Mouse (Mus musculus) frontal cortex, postnatal 14 days (tissue): ENCODE measurements at regions not wholly inside any gene's neighbourhood (a gene's known extent, or its start where the extent isn't known, plus 50 kb on each side); places are given as distances from the start of the nearest gene placed in this dataset.
A peak's percentile ranks its signal among the peaks of the same experiment; 100 is the strongest.

ENCODE experiments used
- DNase-seq, 2 experiments: peaks; one replicate each; pipeline ENCODE4 v3.0.0; 2022; ENCODE audit warnings: low spot score in 2 of 2

DNA sequence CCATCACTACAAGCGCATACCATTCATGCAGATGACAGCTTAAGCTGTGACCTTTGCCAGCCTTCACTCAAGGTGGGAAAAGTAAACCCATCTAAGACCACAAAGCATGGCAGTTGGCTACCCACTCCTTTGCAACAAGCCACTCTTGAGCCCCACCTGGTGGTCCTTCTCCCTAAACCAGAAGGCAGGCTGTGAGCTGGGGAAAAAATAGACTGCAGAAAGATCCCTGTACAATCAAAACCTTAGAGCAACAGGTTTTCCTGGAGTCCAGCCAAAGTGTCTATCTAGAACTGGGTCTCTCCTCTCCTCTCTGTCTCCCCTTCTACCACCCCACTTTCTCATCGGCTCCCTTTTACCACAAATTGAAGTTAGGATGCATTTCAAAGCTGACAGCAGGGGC lies 407.2 kb downstream of the Pdcd6ip start:
- DNase-seq = peak; percentile 56 to 58

DNA sequence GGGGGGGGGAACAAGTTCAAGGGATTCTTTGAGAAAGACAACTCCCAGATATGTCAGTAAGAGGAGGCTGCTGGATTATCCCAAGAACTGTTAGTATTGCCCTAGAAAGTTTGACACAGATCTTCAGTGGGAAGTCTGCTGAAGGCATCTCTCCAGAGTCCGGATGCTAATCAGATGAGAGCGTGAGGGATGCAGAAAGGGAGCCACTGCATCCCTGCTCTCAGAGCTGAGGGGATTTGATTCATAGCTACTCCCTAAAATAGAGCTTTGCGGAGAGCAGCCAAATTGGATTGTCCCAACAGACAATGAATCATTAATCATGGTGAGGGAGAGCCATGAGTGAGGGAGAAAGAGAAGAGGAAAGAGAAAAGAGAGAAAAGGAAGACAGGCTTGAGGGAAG lies 408.2 kb downstream of the Pdcd6ip start:
- no peak for DNase-seq

DNA sequence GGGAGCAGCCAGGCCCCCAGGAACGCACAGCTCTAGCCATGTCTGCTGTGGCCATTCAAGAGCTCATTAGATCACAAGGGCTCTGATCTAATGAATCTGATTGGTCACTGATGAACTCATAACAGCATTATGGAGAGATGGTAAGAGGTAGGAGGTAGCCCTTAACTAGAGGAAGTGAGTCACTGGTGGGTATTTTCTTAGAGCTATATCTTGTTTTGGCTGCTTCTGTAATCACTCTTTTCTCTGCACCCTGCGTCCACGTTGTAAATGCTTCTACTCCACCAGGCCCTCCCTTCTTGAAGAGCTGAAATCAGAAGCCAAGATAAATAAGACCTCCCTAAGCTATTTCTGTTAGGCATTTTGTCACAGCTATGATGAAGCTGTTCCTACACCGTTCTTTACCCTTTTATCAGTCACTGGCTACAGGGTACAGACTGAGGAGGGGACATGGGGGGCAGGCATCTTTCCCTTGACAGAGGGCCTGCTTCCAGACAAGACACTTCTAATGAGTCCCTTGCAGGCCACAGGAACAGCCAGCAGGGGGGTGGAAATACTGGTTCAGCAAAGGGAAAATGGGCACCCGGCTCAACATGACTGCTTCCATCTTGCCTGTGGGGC lies 412.1 kb downstream of the Pdcd6ip start:
- DNase-seq = no peak

DNA sequence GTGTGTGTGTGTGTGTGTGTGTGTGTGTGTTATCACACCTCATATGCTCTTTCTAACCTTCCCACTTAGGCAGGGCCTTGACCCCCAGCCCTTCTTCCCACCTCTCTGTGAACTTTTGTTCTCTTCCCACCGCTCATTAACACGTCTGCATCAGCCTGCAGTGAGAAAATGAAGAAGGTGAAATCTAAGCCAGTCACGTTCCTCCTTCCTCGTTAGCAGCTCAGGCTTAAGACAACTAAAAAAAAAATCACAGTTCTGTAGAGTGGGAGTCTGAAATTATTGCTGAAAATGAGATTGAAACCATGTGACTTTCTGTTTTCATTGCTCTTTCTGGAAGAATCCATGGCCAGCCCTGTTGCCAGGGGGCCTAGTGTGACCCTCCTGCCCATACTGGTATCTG lies 420.7 kb downstream of the Pdcd6ip start:
- DNase-seq = no peak

DNA sequence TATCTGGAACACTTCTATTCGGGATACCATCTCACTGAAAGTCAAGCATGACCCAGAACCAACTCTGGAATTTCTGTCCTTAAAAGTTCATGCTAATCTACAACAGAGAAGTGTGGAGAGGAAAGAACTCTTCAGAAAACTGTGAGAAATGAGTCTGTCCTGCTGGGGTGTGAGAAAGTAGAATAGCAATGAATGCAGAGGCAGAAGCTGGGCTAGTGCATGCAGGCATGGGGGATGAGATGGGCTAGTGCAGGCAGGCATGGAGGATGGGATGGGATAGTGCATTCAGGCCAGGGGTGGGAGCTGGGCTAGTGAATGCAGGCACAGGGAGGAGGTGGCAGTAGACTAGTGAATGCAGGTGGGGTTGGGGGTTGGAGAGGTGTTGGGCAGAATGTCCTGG lies 424.8 kb downstream of the Pdcd6ip start:
- no peak for DNase-seq

DNA sequence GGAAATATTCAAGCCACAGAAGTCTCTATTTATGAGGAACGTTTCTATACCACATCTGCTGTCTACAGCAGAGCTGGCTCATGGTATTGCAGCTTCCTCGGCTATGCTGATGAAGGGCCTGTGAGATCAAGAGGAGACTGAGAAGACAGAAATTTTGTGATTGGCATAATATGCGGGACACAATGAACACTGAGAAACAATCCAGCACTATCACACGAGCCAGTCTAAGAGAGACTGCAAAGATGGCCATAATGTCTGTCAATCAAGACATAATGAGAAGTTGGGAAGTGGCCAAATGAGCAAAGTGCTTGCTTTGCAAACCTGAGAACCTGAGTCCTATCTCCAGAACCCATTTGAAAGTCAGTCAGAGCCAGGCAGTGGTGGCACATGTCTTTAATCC lies 437.5 kb downstream of the Pdcd6ip start:
- no peak for DNase-seq

DNA sequence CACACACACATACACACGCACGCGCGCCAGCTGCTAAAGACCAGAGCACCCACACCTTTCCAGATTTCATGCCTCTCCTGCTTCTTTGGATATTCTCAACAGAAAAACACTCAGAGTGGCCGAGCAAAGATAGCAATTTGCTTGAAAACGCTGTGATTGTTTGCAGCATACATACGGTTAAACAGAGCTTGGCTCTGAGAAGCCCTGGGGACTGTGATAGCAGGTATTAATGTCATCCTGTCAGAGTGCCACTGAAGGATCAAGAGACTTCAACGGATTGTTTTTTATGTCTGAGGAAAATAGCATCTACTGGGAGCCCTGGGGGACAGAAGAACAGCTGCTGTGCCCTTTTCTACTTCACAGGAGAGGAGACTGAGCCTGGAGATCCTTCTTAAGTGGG lies 440.4 kb downstream of the Pdcd6ip start:
- no peak for DNase-seq

DNA sequence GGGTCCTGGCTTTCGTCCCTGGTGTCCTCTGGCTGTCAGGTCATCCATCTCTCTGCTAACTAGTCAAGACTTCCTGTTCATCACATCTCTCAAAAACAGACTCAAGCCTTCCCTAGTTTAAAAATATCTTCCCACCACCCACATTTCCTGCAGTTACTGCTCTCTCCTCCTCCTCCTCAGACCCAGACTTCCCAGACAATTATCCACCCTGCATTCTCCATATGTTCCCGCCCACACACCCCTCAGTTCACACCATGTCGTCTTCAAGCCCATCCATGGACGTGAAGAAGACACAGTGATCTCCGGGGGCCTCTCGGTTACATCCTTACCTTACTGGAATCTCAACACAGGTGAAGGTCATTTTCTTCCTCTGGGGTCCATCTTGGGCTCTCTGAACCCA lies 444.4 kb downstream of the Pdcd6ip start:
- peak; percentile 52 to 59 for DNase-seq

DNA sequence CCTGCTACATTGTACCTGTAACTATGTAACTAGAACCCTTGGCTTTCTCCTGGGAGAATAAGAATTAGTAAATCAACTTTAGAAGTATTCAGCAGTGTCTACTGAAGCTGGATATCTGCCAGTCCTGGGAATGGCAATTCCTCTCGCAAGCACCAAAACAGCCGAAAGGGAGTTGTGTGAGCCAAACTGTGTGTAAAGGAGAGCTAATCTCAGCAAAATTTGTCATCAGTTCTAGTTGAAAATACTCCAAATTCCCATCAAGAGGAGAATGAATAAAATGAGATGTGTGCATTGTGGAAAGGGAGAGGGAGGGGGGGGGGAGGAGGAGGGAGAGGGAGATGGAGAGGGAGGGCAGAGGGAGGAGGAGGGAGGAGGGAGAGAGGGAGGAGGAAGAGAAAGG lies 447.8 kb downstream of the Pdcd6ip start:
- DNase-seq = no peak

DNA sequence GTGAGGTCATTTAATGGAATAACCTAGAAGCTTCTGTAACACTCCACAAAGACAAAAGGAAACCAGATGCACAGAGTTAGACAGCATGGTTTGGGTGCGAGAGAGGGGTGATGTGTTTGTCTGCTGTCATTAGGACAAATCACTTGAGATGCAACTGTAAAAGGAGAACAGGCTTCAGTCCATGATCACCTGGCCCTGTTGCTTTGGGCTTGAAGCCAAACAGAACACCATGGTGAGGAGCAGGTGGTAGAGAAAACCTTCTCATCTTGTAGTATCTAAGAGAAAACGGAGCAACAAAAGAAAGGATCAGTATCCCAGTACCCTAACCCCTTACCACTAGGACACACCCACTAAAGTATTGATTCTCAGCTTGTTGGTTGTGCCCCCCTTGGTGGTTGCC lies 449.5 kb downstream of the Pdcd6ip start:
- DNase-seq = no peak

DNA sequence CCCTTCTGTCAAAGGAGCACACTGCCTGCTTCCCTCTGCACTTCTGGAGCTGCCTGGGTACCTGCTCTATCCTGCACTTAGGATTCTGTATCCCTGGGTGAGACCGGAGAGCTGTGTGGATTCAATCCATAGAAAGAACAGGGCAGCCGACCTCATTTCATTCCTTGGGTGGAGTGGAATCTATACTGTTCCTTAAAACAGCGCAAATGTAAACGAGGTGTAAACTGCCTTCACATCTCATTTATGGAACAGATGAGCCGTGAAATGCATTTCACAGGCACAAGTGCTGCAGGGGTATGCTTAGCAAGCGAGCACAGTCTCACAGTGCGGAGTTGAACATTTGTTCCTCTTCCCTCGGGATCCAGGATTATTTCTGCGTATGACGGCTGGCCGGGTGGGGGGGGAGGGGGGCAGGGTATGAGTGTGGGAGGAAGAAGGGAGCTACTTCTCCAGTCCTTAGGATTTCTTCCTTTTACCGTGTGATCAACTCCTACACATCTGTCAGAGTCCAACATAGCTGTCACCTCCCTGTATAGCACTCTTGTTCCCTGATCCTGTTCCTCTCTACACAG lies 459.3 kb downstream of the Pdcd6ip start:
- peak in 1 of 2 experiments; percentile 64 for DNase-seq

DNA sequence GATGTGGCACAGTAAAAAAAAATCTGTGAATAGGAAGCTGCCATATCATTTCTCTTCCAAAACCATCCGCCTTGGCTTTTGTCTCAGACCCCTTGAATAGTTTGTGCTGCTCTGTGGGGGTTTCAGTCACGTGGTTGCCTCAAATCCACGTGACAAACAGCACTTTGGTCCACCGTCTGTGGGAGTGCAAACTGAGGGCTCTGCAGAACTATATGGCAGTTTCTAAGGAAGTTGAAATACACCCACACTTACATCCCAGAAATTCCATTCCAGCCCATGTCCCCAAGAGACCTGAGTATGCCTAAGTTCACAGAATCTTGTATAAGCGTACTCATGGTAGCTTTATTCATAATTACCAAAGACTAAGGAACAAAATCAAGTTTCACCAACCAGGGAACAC lies 460.1 kb downstream of the Pdcd6ip start:
- DNase-seq = peak in 1 of 2 experiments; percentile 69

DNA sequence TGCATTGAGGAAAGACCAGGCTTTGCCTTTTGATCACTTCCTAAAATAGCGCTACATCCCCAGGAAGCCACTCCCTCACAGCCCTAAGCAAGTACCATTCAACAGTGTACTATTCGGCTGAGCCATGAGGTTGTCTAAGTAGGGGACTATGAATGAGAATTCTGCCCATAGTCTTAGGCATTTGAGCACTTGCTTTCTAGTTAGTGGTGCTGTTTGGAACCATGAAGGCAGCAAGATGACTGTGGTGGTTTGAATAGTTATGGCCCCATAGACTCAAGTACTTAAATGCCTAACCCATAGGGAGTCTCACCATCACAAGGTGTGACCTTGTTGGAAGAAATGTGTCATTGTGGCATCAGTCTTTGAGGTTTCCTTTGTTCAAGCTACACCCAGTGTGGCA lies 464.2 kb downstream of the Pdcd6ip start:
- DNase-seq = no peak

DNA sequence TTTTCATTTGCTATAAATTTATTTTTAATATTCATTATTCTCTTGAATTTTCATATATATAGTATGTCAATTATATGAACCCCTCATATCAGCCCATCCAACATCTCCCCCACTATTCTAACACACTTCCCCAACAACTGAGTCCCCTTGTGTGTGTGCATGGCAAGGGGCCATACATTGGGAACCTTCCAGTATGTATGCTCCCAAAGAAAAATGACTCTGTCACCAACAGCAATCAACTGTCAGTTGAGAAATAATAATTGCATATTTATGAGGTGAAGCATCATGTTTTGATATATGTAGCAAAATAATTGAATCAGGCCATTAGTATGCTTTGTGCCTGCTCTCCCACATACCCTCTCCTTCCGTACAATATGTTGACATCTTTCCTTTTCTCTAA lies 474.7 kb downstream of the Pdcd6ip start:
- DNase-seq = no peak

DNA sequence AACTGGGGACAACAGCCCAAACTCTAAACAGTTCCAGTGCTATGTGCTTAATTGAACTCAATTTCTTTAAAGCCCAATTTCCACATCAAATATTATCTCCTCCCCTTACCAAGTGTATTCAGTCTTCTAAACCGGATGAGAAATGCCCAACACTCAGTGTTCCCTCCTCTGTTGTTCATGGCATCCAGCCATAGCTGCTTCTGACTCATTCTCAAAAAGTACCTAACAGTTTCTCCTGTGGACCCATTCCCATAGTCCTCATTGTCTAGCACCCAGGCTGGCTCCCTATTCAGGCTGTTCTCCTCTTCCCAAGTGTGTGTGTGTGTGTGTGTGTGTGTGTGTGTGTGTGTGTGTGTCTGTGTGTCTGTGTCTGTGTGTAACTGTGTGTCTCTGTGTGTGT lies 478.7 kb downstream of the Pdcd6ip start:
- DNase-seq = no peak

DNA sequence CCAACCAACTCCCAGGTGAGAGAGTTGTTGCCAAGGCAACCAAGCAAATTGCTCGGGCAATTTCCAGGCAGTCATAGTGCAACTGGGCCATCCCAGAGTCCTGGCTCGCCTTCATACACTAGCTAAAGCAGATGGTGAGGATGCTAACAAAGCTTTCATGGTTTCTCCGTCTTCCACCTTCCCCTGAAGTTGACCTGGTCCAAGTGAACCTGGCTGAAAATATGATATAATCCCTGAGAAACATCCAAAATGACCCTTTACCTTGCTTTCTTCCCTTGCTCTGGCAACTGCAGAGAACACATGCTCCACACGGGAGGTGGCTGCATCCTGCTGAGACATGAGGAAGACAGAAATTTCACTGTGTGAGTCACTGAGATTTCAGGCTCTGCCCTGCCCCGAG lies 494.1 kb downstream of the Pdcd6ip start:
- no peak for DNase-seq

DNA sequence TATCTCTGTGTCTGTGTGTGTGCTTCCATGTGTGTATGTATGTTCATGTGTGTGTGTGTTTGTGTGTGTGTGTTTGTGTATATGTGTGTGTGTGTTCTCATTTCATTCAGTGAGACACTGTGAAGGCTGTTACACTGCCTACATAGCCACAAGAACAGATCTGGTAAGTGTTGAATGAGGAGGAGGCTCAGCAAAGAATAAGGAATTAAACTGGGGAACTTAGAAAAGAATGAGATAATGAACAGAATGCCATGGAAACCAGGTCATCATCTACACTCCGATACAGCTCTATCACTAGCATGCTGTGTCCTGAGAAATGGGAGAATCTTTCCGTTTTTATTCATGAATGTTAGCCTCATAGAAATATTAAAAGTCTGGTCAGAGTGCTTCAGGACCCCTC lies 495.7 kb downstream of the Pdcd6ip start:
- DNase-seq = no peak

DNA sequence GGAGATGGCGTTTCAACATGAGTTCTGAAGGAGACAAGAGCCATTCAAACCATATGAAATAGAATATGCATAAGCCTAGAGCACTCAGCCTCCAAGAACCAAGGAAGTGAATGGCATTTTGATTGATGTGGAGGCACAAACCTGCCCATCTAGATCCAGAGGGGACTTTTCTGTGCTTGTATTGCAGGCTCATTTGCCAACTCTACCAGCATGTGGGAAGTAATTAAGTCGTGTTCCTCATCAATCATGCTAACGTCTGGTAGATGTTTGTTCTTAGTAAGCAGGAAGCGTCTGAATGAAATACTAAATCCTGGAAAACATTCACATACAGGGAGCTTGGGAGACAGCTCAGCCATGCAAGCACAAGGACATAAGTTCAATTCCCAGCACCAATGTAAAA lies 499.9 kb downstream of the Pdcd6ip start:
- no peak for DNase-seq

DNA sequence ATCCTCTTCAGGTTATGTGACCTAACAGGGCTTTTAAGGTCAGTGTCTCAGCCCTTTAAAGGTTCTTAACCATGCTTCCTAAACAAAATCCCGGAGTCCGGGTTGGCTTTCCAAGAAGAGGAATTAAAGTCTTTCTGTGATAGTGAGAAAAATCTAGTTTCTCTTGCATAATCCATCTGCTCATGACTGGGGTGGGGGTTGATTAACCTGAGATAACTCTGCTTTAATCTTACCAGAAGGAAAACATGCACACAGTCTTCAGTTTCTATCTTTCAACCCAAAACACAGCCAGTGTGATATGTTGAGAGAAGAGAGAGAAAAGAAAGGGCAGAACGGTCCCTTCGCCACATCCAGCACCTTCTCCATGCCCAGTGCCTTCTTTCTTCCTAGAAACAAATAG lies 508.8 kb downstream of the Pdcd6ip start:
- DNase-seq = no peak

DNA sequence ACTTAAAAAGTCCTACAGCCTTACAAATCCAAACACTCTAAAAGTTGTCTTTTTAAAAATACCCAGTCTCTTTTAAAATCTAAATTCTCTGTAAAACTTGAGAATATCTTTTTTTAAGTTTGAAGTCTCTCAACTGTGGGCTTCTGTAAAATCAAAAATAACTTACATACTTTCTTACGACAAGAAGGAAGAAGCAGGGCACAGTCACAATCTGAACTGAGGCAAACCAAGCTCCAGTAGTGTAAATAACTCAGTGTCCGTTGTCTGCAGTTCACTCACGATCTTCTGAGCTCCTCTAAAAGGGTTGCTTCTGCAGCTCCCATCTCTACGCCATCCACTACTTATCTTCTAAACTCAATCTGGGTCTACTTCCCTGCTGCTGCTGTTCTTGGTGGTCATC lies 512.5 kb downstream of the Pdcd6ip start:
- DNase-seq = no peak

DNA sequence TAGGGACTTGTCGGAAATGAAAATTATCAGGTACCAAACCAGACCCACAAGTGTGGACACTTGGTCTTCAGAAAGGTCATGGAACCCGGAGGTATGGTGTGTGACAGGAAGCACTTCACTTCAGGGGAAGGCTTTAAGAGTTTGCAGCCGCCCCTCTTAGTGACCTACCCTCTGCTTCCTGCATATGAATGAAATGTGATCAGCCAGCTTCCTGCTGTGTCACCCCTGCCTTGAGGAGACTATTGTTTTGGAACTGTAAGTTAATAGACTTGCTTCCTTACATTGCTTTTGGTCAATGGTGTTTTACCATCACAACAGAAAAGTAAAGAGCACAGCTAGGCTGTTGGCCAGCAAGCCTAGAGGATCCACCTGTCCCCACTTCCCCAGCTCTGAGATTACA lies 515.3 kb downstream of the Pdcd6ip start:
- no peak for DNase-seq

DNA sequence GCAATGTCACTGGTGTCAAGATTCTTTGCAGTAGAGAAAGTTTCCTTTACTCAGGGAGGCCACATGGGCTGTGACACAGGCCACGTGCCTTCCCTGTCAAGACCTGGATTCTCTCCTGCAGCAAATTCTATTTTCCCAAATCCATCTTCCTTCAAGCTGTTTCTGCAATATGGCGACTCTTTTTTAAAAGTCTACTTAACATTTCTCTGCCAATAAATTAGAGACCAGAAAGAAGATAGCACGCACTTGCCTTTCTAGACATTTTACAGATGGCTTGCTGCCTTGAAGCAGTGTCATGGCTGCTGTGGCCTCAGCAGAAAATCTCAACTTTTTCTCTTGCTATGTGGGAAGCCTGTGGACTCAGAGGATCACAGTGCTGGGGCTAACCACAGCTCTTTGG lies 516.9 kb downstream of the Pdcd6ip start:
- DNase-seq = no peak

DNA sequence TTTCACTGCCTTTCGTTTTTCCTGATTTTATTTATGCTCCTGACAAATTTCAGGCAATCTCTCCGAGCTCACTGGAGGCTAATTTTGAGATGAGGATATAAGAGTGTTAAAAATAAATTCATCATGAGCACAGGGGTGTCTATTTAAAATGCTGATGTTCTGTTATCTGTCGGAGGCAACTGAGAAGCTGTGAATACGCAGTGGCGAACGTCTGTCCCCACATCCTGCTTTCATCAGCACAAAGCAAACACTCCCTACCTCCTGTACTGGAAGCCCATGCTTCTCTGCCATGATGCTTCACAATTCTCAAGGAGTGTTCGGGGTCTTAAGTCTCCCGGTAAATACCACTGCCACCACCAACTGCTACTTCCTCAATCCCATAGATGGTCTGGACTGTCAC lies 526.9 kb downstream of the Pdcd6ip start:
- no peak for DNase-seq

DNA sequence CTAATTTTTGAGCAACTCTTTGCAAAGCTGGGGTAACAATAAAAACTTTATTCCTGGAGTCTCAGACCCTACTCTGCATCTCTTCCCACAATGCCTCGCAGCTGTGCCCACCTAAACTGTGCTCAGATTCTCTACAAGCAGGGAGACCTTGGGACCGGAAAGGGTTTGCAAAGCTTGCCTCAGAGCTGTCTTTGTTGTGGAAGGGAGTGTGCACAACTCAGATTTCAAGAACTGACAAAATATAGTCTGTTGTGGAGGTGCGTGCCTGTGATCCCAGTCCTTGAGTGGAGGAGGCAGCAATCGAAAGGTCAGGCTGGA lies 530.2 kb downstream of the Pdcd6ip start:
- DNase-seq = no peak
